ENCODE assay signal across 13 mouse cellular contexts in genomic region chr9:108998287-108999166, GRCm38 (mm10). TPM values are rescaled to one million over a fixed set of nuclear protein-coding genes. Genes with fewer than 3 reads are reported as not detected.
A peak's percentile ranks its signal among the peaks of the same experiment; 100 is the strongest.
DNase-seq lines count a peak whose midpoint lies in the region; ATAC-seq and TF ChIP-seq lines count a peak whose summit lies in the region.
"Had no signal": no experiment of that assay in that cellular context is flagged by ENCODE, and none has a peak within 500 bp of the region (broad histone marks: within the 10 kb centered on the region; RNA-seq: fewer than 3 reads in every experiment).

No protein-coding gene starts in this region.

- H3K4me1 ChIP-seq in midbrain, embryonic 11.5 days (ENCODE audit: control insufficient read depth, insufficient read depth, low read length), result no peaks in the 10 kb centered on the region
- no peaks in the 10 kb centered on the region for H3K4me1 ChIP-seq in midbrain, embryonic 10.5 days
- H3K4me1 ChIP-seq in midbrain, embryonic 16.5 days (ENCODE audit: control insufficient read depth, insufficient read depth, low read length), result peaks cover 2% of the 10 kb centered on the region; the same call in 1 of the 2 replicates

- H3K9ac ChIP-seq in midbrain, embryonic 11.5 days (ENCODE audit: low read length), result no peak overlapping the region
- 0 out of 2 replicates have a peak overlapping the region, but pooled peaks have one; percentile 38 for H3K9ac ChIP-seq in midbrain, embryonic 16.5 days (ENCODE audit: low read depth, low read length)
- H3K9ac ChIP-seq: limb, embryonic 13.5 days had no signal

- TF ChIP-seq CTCF in brain, embryonic 14.5 days (IDR thresholded peaks at IDR 0.05; ENCODE audit: borderline replicate concordance, extremely low read depth, insufficient read depth, insufficient read length), result no peak

- no peak overlapping the region for H3K4me3 ChIP-seq in midbrain, embryonic 11.5 days (ENCODE audit: low read depth, low read length)
- H3K4me3 ChIP-seq in midbrain, embryonic 10.5 days, result no peak overlapping the region
- H3K4me3 ChIP-seq in midbrain, embryonic 16.5 days (ENCODE audit: low read depth, low read length), result no peak overlapping the region
- H3K4me3 ChIP-seq: limb, embryonic 13.5 days had no signal

- 87% methylated on average over 19 of the region's 19 CpGs for WGBS in midbrain, embryonic 11.5 days
- 86% methylated on average over 19 of the region's 19 CpGs for WGBS in midbrain, embryonic 10.5 days
- 72% methylated on average over 19 of the region's 19 CpGs for WGBS in midbrain, embryonic 16.5 days

- H3K4me2 ChIP-seq in midbrain, embryonic 11.5 days, result no peak overlapping the region
- peak overlapping the region; percentile 17; the same call in 1 of the 2 replicates for H3K4me2 ChIP-seq in midbrain, embryonic 16.5 days (ENCODE audit: low read length)
- H3K4me2 ChIP-seq: limb, embryonic 13.5 days had no signal

- H3K27ac ChIP-seq in midbrain, embryonic 11.5 days (ENCODE audit: low read depth, low read length), result no peak overlapping the region
- no peak overlapping the region for H3K27ac ChIP-seq in midbrain, embryonic 10.5 days (replicated peaks)
- H3K27ac ChIP-seq in midbrain, embryonic 16.5 days (ENCODE audit: low read length), result peak overlapping the region; percentile 58
- H3K27ac ChIP-seq: limb, embryonic 13.5 days had no signal

- no peak for TF ChIP-seq POLR2A in brain, embryonic 14.5 days (IDR thresholded peaks at IDR 0.05; ENCODE audit: borderline replicate concordance, extremely low read depth, insufficient read depth, insufficient read length, poor library complexity, severe bottlenecking)

- H3K36me3 ChIP-seq in midbrain, embryonic 11.5 days (ENCODE audit: control insufficient read depth, insufficient read depth, low read length), result no peaks in the 10 kb centered on the region
- H3K36me3 ChIP-seq in midbrain, embryonic 10.5 days, result no peaks in the 10 kb centered on the region
- H3K36me3 ChIP-seq in midbrain, embryonic 16.5 days (ENCODE audit: control insufficient read depth, insufficient read depth, low read length), result peaks cover 4% of the 10 kb centered on the region; the same call in 1 of the 2 replicates
- H3K36me3 ChIP-seq: limb, embryonic 13.5 days had no signal

- DNase-seq in heart, adult 11 months, result peak; percentile 94
- no peak for DNase-seq in heart, postnatal 14 days
- DNase-seq in midbrain, embryonic 11.5 days (ENCODE audit: low spot score, missing footprints), result peak; percentile 71
- DNase-seq in midbrain, embryonic 10.5 days (ENCODE audit: low spot score), result no peak
- peak; percentile 22 for DNase-seq in brain, embryonic 14.5 days (ENCODE audit: low read depth)
- no peak for DNase-seq in adrenal gland, postnatal 10 days
- DNase-seq in layer of hippocampus, postnatal 36 days, result no peak
- DNase-seq: layer of hippocampus, adult 9-11 months; thymus, postnatal 36 days had no signal

- intact Hi-C loops in heart, postnatal 14 days (cut with DNase I), result no loop called here

- no peak for ATAC-seq in midbrain, embryonic 11.5 days (ENCODE audit: low FRiP score)
- 0 out of 2 replicates have a peak, but pooled peaks have one; percentile 15 for ATAC-seq in midbrain, embryonic 16.5 days
- ATAC-seq: intestine, postnatal 0 days had no signal

- H3K9me3 ChIP-seq in midbrain, embryonic 11.5 days (ENCODE audit: control insufficient read depth, low read length), result no peaks in the 10 kb centered on the region
- H3K9me3 ChIP-seq in midbrain, embryonic 10.5 days (replicated peaks), result no peaks in the 10 kb centered on the region
- no peaks in the 10 kb centered on the region for H3K9me3 ChIP-seq in midbrain, embryonic 16.5 days (replicated peaks; ENCODE audit: control insufficient read depth, low read length, poor library complexity, severe bottlenecking)
- H3K9me3 ChIP-seq: limb, embryonic 13.5 days had no signal

- no peaks in the 10 kb centered on the region for H3K27me3 ChIP-seq in midbrain, embryonic 11.5 days (ENCODE audit: control insufficient read depth, insufficient read depth, low read length)
- H3K27me3 ChIP-seq in midbrain, embryonic 10.5 days (ENCODE audit: low read depth, poor library complexity, severe bottlenecking), result no peaks in the 10 kb centered on the region
- no peaks in the 10 kb centered on the region for H3K27me3 ChIP-seq in midbrain, embryonic 16.5 days (ENCODE audit: control insufficient read depth, insufficient read depth, low read depth, low read length)
- H3K27me3 ChIP-seq: limb, embryonic 13.5 days had no signal

RNA-seq across cellular contexts. Expression of gene Pfkfb4, which starts 6.9 kb away (rescaled TPM):
- 1 to 10 TPM; 1.9 to 3.2 TPM for total RNA-seq in heart, postnatal 14 days (2021)
- polyA plus RNA-seq in midbrain, embryonic 11.5 days (2014; fragmentation: Nextera tagmentation; extraction: Ambion mirVana), result 7.7 and 10.5 TPM in 2 replicates
- polyA plus RNA-seq in midbrain, embryonic 10.5 days (2016; fragmentation: Nextera tagmentation; extraction: Ambion mirVana), result 11.9 and 13.9 TPM in 2 replicates
- 32.0 and 35.3 TPM in 2 replicates for polyA plus RNA-seq in brain, embryonic 14.5 days (2012; rRNA removed)
- polyA plus RNA-seq in midbrain, embryonic 16.5 days (2015; fragmentation: Nextera tagmentation; extraction: Ambion mirVana), result 31.5 and 31.9 TPM in 2 replicates
- total RNA-seq in adrenal gland, postnatal 10 days (2021), result 1 to 10 TPM; 3.2 to 8.1 TPM
- 10 to 100 TPM; 10.2 to 15.4 TPM for total RNA-seq in layer of hippocampus, postnatal 36 days (2021)

RNA-seq across cellular contexts. Expression of gene Ucn2, which starts 12.7 kb away (rescaled TPM):
- total RNA-seq in heart, postnatal 14 days (2021), result under 1 TPM in 1 of 2 experiments, not detected in 1; 0.20 TPM
- polyA plus RNA-seq in midbrain, embryonic 11.5 days (2014; fragmentation: Nextera tagmentation; extraction: Ambion mirVana), result 0.15 TPM in 1 of 2 replicates, not detected in the other
- not detected in 2 replicates for polyA plus RNA-seq in midbrain, embryonic 10.5 days (2016; fragmentation: Nextera tagmentation; extraction: Ambion mirVana)
- 0.75 and 0.96 TPM in 2 replicates for polyA plus RNA-seq in brain, embryonic 14.5 days (2012; rRNA removed)
- polyA plus RNA-seq in midbrain, embryonic 16.5 days (2015; fragmentation: Nextera tagmentation; extraction: Ambion mirVana), result not detected in 2 replicates
- under 1 TPM; 0.33 to 0.39 TPM for total RNA-seq in adrenal gland, postnatal 10 days (2021)
- total RNA-seq in layer of hippocampus, postnatal 36 days (2021), result under 1 TPM; 0.33 to 0.40 TPM
- polyA plus RNA-seq: heart, postnatal 0 days; intestine, postnatal 0 days had no signal

RNA-seq across cellular contexts. Expression of gene Shisa5, which starts 39.8 kb away (rescaled TPM):
- total RNA-seq in heart, postnatal 14 days (2021), result 10 to 100 TPM; 49.5 to 50.0 TPM
- 27.1 and 29.9 TPM in 2 replicates for polyA plus RNA-seq in midbrain, embryonic 11.5 days (2014; fragmentation: Nextera tagmentation; extraction: Ambion mirVana)
- polyA plus RNA-seq in midbrain, embryonic 10.5 days (2016; fragmentation: Nextera tagmentation; extraction: Ambion mirVana), result 32.9 and 37.2 TPM in 2 replicates
- 78.6 and 83.1 TPM in 2 replicates for polyA plus RNA-seq in brain, embryonic 14.5 days (2012; rRNA removed)
- polyA plus RNA-seq in midbrain, embryonic 16.5 days (2015; fragmentation: Nextera tagmentation; extraction: Ambion mirVana), result 60.1 and 68.9 TPM in 2 replicates
- 100 to 1,000 TPM; 107 to 113 TPM for total RNA-seq in adrenal gland, postnatal 10 days (2021)
- total RNA-seq in layer of hippocampus, postnatal 36 days (2021), result 10 to 100 TPM; 40.4 to 48.9 TPM

RNA-seq across cellular contexts. Expression of gene Col7a1, which starts 45.1 kb away (rescaled TPM):
- total RNA-seq in heart, postnatal 14 days (2021), result 1 to 10 TPM in 1 of 2 experiments, under 1 TPM in 1; 0.33 to 1.1 TPM
- polyA plus RNA-seq in midbrain, embryonic 11.5 days (2014; fragmentation: Nextera tagmentation; extraction: Ambion mirVana), result 1.1 and 2.2 TPM in 2 replicates
- polyA plus RNA-seq in midbrain, embryonic 10.5 days (2016; fragmentation: Nextera tagmentation; extraction: Ambion mirVana), result 2.3 and 2.4 TPM in 2 replicates
- 7.5 and 8.3 TPM in 2 replicates for polyA plus RNA-seq in brain, embryonic 14.5 days (2012; rRNA removed)
- polyA plus RNA-seq in midbrain, embryonic 16.5 days (2015; fragmentation: Nextera tagmentation; extraction: Ambion mirVana), result 1.1 and 1.6 TPM in 2 replicates
- 1 to 10 TPM; 3.7 TPM for total RNA-seq in adrenal gland, postnatal 10 days (2021)
- total RNA-seq in layer of hippocampus, postnatal 36 days (2021), result 1 to 10 TPM; 2.8 to 5.0 TPM

Comparison
In these comparisons a context has a peak if more than half of its experiments do, and no peak if none do; other contexts are left out.
1. DNase-seq: peak in heart, adult 11 months (single experiment), midbrain, embryonic 11.5 days (single experiment) and brain, embryonic 14.5 days (single experiment); none in heart, postnatal 14 days (0 of 2), midbrain, embryonic 10.5 days (single experiment), adrenal gland, postnatal 10 days (single experiment) and layer of hippocampus, postnatal 36 days (0 of 2).